Mouse (Mus musculus): ENCODE results near the gene Cenpk. TPM values are rescaled to one million over a fixed set of nuclear protein-coding genes. Genes with fewer than 3 reads are reported as not detected.

The Cenpk gene
- total and polyA plus RNA-seq, 3 experiments, result 8.9 to 408 (median 20.3) TPM

DNA sequence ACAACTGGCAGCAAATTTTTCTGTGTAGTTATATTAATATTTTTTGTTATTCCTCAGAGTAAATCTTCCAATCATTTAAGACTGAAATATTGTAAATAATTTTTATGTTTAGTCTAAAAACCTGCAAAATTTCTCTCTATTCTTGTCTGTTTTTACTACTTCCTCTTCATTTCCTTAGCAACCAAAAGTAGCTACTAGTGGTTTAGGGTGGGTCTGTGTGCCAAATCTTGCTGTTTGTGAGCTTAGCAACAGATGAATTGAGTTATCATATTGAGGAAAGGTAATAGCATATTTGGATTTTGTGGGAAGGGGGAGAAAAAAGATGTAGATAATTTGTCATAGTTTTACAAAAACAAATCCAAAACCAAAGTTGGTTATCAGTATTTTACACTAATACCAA, 60.8 kb downstream of the Cenpk start:
- Histone ChIP-seq H3K27me3 (ENCODE audit: control insufficient read depth in 1 of 2, insufficient read depth in 2 of 2, low read length in 2 of 2) (peaks cover 0 to 10% of the 10 kb centered on the region in 2 experiments; a peak in 2 of 4 replicates), H3K36me3 (ENCODE audit: control insufficient read depth in 1 of 2, insufficient read depth in 2 of 2, low read length in 2 of 2) (peaks cover 0 to 6% of the 10 kb centered on the region in 2 experiments; a peak in 2 of 4 replicates), H3K79me2 (ENCODE audit: control insufficient read depth, insufficient read depth, low read length, poor library complexity) (no peaks in the 10 kb centered on the region; the same call in 1 of the 2 replicates), H3K9ac (ENCODE audit: control insufficient read depth, low read depth, low read length, poor library complexity, severe bottlenecking) (no peak overlapping the region), H3K9me3 (replicated peaks; ENCODE audit: insufficient read depth, low read length) (no peaks in the 10 kb centered on the region), H3K4me1 (ENCODE audit: control insufficient read depth in 1 of 2, insufficient read depth in 2 of 2, low read length in 2 of 2) (no peaks in the 10 kb centered on the region; a peak in 1 of 4 replicates), H3K27ac (ENCODE audit: control insufficient read depth, low read depth, low read length) (no peak overlapping the region), H3K4me3 (ENCODE audit: control insufficient read depth in 1 of 2, insufficient read depth in 1 of 2, low read depth in 2 of 2, low read length in 2 of 2) (no peak overlapping the region)
- DNase-seq (ENCODE audit: low read depth, low spot score), result peak; percentile 49
- TF ChIP-seq SMC3 (IDR thresholded peaks at IDR 0.05; ENCODE audit: low read depth, low read length) (no peak), POLR2AphosphoS2 (IDR thresholded peaks at IDR 0.05; ENCODE audit: low read length) (no peak), KAT2A (conservative IDR thresholded peaks at IDR 0.05; ENCODE audit: low read depth, low read length) (no peak), TAL1 (IDR thresholded peaks at IDR 0.05; ENCODE audit: low read length) (no peak), HCFC1 (IDR thresholded peaks at IDR 0.05; ENCODE audit: low read depth, low read length) (no peak), ETS1 (IDR thresholded peaks at IDR 0.05; ENCODE audit: low read depth, low read length) (no peak), MAFK (IDR thresholded peaks at IDR 0.05; ENCODE audit: borderline replicate concordance, low read depth, low read length) (no peak), ZC3H11A (IDR thresholded peaks at IDR 0.05; ENCODE audit: low read depth, low read length) (no peak), CHD1 (IDR thresholded peaks at IDR 0.05; ENCODE audit: low read depth, low read length) (no peak), GABPA (IDR thresholded peaks at IDR 0.05; ENCODE audit: low read depth, low read length) (no peak), JUND (IDR thresholded peaks at IDR 0.05; ENCODE audit: low read depth, low read length) (no peak), SIN3A (IDR thresholded peaks at IDR 0.05; ENCODE audit: low read length) (no peak), BHLHE40 (IDR thresholded peaks at IDR 0.05; ENCODE audit: borderline replicate concordance, low read depth, low read length) (no peak), POLR2A (IDR thresholded peaks at IDR 0.05; ENCODE audit: control insufficient read depth in 1 of 2, insufficient read depth in 1 of 2, low read depth in 1 of 2, low read length in 2 of 2, poor library complexity in 1 of 2) (no peak), RAD21 (IDR thresholded peaks at IDR 0.05; ENCODE audit: low read depth, low read length) (no peak), ZMIZ1 (IDR thresholded peaks at IDR 0.05; ENCODE audit: low read depth, low read length) (no peak)

GRCm38 (mm10) chr13:104295472-104295871, 67.1 kb downstream of the Cenpk start:
- no peak overlapping the region for H3K4me3 ChIP-seq (ENCODE audit: control insufficient read depth in 1 of 2, insufficient read depth in 1 of 2, low read depth in 2 of 2, low read length in 2 of 2)
- H3K9ac ChIP-seq (ENCODE audit: control insufficient read depth, low read depth, low read length, poor library complexity, severe bottlenecking), result no peak overlapping the region
- peak; percentile 17 for DNase-seq (ENCODE audit: low read depth, low spot score)
- no peaks in the 10 kb centered on the region for H3K4me1 ChIP-seq (ENCODE audit: control insufficient read depth in 1 of 2, insufficient read depth in 2 of 2, low read length in 2 of 2)
- no peak overlapping the region for H3K27ac ChIP-seq (ENCODE audit: control insufficient read depth, low read depth, low read length)
- H3K9me3 ChIP-seq (replicated peaks; ENCODE audit: insufficient read depth, low read length), result no peaks in the 10 kb centered on the region
- TF ChIP-seq CHD1 (IDR thresholded peaks at IDR 0.05; ENCODE audit: low read depth, low read length) (no peak), HCFC1 (IDR thresholded peaks at IDR 0.05; ENCODE audit: low read depth, low read length) (no peak), CTCF (IDR thresholded peaks at IDR 0.05 in 2 of 3, conservative IDR thresholded peaks at IDR 0.05 in 1 of 3; ENCODE audit: control insufficient read depth in 1 of 3, insufficient read depth in 1 of 3, low read depth in 2 of 3, low read length in 3 of 3, poor library complexity in 1 of 3, severe bottlenecking in 1 of 3) (no peak), ELF1 (IDR thresholded peaks at IDR 0.05; ENCODE audit: low read depth, low read length) (no peak), TBP (IDR thresholded peaks at IDR 0.05; ENCODE audit: low read depth, low read length) (no peak), ZKSCAN1 (IDR thresholded peaks at IDR 0.05; ENCODE audit: low read depth, low read length) (no peak), ZNF384 (IDR thresholded peaks at IDR 0.05; ENCODE audit: low read depth, low read length) (no peak), USF2 (IDR thresholded peaks at IDR 0.05; ENCODE audit: borderline replicate concordance in 1 of 2, insufficient read depth in 1 of 2, low read depth in 1 of 2, low read length in 2 of 2) (no peak), MAFK (IDR thresholded peaks at IDR 0.05; ENCODE audit: borderline replicate concordance, low read depth, low read length) (no peak), TCF12 (IDR thresholded peaks at IDR 0.05; ENCODE audit: low read depth, low read length) (no peak), NRF1 (IDR thresholded peaks at IDR 0.05; ENCODE audit: insufficient read depth, low read depth, low read length, poor library complexity, severe bottlenecking) (no peak), MAZ (IDR thresholded peaks at IDR 0.05; ENCODE audit: low read depth, low read length) (no peak), E2F4 (IDR thresholded peaks at IDR 0.05; ENCODE audit: borderline replicate concordance, low read depth, low read length) (no peak)
- peaks cover 0 to 8% of the 10 kb centered on the region in 2 experiments; a peak in 2 of 4 replicates for H3K27me3 ChIP-seq (ENCODE audit: control insufficient read depth in 1 of 2, insufficient read depth in 2 of 2, low read length in 2 of 2)
- H3K79me2 ChIP-seq (ENCODE audit: control insufficient read depth, insufficient read depth, low read length, poor library complexity), result no peaks in the 10 kb centered on the region
- no peaks in the 10 kb centered on the region for H3K36me3 ChIP-seq (ENCODE audit: control insufficient read depth in 1 of 2, insufficient read depth in 2 of 2, low read length in 2 of 2)
